Mouse (Mus musculus) megakaryocyte progenitor cell, adult 5-6 weeks (primary cell): ENCODE results near the gene Adcy1. TPM values are rescaled to one million over a fixed set of nuclear protein-coding genes. Genes with fewer than 3 reads are reported as not detected.

Source experiments
- ATAC-seq: replicated peaks from 2 replicates; pipeline ENCODE4 v1.8.0; 2016; ENCODE audit warnings: mild to moderate bottlenecking, moderate TSS enrichment, inconsistent platforms; ENCODE audit not compliant: poor library complexity
- total RNA-seq, 2 experiments: library from RNA; stranded (forward) in 1 of 2; stranded (reverse) in 1 of 2; fragments of 157-497, 149-512 nt in 1 of 2; fragments of 200-1000 nt in 1 of 2; gene quantifications; 2 replicates each; pipeline versions ENCODE4 v1.2.3 to v1.2.4; 2015 to 2017

Gene Adcy1
- total RNA-seq, 2 experiments from 2014 or later: not detected

DNA sequence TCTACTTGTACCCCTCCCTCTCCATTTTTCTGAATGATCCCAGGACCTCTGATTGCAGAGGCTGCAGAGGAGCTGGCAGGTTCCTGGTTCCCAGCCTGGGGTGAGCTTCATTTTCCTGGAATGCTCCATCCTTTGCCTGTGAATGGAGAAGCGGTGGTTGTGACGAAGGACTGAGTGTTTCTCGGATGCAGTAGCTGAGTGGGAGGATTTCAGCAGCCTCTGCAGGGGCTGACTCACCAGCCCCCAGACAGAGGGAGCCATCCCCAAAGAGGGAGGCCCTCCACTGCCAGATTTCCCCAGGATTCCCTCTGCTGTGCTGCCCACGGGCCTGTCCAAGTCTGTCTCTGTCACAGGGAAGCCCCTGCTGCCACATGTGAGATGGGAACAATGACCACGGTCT, 71.0 kb downstream of the Adcy1 start:
- no peak for ATAC-seq

DNA sequence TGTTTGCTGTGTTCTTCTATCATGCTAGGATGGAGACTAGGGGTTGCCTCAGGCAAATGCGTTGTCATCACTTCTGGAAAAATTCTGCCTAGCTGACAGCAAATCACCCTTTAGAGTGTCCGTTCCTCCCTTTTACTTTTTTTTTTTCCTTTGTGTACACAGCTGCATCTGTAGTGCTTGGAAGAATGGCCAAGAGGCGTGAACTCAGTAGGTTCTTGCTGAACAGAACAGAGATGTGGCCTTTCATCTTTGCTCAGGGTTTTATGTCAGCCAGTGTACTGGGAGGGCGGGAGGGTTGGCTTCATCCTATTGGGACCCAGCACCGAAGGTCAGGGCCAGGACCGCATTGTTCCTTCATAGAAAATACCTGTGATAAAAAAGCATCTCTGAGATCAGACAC, 72.0 kb downstream of the Adcy1 start:
- no peak for ATAC-seq

DNA sequence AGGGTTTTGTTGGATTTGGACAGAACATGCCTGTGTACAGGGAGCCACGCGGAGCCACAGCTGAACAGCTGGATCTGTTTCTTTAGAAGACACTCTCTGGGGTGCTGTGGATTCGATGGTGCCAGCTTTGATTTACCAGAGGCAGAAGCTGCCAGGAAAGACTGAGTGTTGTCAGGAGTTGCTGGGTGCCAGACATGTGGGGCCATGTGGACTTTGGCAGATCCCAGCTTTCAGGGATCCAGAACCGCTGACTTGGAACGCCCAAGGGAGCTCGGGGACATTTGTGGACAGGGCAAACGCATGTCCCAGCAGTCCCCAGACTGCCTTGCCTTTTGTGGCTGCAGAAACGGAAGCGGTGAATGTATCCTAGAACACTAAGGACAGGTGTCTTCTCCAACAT, 72.5 kb downstream of the Adcy1 start:
- no peak for ATAC-seq

DNA sequence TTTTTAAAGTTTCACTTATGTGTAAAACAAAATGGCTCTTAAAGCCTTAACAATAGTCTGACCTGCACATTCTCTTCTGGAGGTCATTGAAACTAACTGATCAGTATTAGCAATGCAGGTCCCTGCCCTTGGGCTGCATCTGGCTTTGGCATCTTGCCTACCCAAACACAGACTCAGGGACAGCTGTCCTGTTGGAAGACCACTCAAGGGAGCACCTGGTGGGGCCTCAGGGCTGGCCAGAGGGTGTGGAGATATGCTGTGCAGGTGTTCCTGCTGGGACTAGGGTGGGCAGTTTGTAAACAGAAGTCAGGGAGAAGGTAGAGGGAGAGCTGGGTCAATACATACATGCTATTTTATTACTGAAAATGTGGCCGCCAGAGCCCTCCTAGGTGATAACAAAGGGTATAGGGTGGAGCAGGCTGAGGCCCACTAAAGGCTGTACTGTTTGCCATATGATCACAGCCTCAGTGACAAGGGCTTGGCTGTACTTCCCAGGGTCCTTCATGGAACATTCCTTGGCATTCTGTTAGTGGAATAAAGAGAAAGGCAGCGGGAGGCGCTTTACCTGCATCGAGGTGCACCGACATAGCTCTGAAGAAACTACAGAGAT, 73.1 kb downstream of the Adcy1 start:
- ATAC-seq: no peak

DNA sequence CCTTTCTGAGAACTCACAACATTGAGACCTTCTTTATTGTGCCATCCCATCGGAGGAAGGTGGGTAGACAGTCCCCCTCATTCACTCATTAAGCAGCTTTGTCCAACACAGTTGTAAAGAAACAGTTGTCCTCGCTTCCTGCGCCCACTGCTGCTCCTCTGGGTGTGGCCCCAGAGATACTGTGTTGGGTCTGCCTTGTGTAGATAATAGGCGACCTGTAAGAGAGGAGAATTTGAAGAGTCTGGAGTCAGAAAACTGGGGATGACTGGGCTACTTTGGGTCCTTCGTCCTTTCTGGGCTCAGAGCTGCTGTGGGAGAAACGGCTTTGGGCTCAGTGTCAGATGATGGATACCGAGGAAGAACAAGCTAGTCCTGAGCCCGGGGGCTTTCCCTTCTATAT, 75.1 kb downstream of the Adcy1 start:
- no peak for ATAC-seq

DNA sequence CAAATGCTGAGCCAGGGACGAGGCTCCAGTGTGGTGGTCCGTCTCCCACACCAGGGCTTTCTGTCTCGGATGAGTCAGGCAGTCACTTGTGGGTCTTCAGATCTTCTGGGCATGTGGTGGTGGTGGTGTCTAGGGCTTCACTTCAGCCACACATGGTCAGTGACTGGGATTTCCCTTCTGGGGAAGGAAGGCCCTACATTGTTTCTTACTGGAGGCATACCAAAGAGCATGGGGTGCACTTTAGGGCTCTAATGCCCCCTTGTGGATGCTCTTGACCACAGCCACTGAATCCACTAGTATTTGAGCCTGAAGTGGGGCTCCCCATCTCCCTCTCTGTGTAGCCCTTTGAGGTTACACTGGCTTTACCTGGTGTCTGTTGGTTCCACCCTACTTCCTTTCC, 77.2 kb downstream of the Adcy1 start:
- ATAC-seq: 0 out of 2 replicates have a peak, but pooled peaks have one; percentile 34

DNA sequence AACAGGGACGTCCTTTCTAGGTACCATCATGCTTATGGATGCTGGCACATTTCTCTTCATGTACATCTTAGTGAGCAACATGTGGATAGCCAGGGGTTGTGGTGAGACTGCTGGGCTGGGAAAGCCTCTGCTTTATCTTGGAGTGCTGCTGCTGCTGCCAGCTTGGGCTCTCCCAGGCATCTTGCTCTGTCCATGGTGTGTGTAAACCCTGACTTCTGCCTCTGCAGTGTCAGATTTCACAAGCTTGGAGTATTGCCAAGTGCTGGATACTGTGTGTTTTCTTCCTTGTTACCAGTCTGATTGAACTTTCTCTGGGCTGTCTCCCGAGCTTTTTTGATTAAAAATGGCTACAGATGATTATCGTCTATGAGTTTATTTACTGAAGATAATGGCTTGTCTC, 79.4 kb downstream of the Adcy1 start:
- no peak for ATAC-seq

DNA sequence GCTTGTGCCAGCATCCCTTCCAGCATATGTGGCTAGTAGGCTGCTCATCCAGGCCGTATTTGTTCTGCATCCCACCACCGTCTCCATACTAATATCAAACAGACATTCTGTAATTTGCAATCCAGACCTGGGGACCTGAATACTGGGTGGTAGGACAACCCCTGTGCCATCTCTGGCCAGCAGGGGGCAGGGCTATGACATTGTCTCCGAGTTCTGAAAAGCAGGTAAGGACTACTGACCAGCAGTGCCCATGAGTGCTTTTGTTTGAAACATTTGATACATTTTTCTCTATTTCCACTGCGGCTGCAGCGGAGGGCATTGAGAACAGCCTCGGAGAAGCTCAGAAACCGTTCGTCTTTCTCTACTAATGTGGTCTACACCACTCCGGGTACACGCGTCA, 81.1 kb downstream of the Adcy1 start:
- ATAC-seq: no peak

DNA sequence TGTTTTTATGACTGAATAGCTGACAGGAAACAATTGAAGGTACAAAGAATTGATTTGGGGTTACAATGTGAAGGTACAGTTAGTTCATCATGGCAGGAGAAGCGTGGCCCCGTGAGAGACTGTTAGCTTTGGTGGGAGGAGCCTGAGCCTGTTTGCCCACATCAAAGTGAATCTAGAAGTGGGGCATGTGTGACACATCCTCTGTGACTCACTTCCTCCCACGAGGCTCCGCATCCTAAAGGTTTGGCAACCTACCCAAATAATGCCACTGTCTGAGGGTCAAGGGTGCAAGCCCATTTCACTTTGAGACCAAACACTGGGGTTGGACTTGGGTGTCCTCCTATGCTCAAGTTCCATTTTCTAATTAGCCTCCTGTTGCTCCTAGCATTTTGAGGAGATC, 81.9 kb downstream of the Adcy1 start:
- 0 out of 2 replicates have a peak, but pooled peaks have one; percentile 44 for ATAC-seq

DNA sequence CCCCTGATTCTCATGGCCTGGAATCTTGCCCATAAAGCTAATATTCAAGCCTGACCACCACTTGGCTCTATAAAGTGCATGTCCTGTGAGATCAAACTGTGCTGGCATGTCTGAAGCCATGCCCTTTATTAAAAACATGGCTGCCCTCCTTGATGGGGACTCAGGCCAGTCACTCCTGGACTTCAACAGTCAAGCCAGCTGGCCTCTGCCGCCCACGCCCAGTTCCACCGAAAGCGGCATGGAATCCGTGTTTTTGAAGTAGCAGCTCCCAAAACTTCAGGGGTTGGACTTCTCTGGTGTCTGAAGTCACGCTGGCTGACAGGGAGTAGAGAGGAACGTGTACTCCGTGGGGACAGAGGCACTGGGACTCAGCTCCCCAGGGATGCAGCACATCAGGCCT, 84.2 kb downstream of the Adcy1 start:
- ATAC-seq: no peak

DNA sequence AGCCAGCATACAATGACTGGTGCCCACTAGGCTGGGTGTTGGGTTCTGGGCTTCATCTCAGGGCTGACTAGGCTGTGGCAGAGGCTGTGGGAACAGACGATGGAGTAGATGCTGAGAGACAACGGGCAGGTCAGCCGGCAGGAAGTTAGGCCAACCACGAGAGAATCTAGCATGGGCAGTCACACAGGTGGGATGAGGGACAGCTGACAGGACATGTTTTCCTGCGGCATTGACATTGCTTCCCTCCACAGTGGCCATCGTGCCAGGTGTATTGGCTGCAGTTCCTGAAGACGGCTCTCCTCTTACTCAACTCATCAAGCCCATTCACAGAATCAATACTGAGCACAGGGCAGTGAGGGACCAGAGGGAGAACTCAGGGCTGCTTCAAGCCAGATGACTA, 84.7 kb downstream of the Adcy1 start:
- no peak for ATAC-seq

DNA sequence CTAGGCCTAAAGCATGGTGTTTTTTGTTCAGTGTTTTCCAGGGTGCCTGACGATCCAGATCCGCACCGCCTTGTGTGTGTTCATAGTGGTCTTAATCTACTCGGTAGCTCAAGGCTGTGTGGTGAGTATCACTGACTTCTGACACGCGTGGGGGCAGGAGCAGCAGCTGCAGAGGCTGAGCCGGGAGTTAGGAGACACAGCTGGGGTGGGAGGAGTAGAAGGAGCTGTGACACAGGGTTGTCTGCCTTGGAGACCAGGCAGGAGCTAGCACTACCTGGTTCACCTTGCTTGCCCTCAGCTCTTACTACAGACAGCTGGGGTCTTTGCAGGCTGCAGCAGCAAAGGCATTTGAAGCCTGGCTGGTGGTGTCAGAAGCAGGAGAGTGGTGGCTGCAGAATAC, 86.2 kb downstream of the Adcy1 start:
- no peak for ATAC-seq

DNA sequence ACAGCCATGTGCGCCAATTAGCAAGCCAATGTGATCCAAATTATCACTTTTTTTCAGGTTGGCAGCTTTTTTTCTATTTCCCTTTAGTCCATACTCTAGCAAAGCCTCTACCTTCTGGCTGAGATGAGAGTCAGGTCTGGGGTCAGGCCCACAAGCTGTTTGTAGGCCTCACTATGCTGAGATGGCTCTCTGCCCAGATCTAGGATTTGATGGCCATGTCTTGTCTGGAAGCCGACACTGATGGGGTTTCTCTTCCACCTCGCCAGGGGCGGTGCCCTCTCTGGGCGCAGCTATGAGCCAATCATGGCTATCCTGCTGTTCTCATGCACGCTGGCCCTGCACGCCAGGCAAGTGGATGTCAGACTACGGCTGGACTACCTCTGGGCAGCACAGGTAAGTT, 87.2 kb downstream of the Adcy1 start:
- no peak for ATAC-seq

DNA sequence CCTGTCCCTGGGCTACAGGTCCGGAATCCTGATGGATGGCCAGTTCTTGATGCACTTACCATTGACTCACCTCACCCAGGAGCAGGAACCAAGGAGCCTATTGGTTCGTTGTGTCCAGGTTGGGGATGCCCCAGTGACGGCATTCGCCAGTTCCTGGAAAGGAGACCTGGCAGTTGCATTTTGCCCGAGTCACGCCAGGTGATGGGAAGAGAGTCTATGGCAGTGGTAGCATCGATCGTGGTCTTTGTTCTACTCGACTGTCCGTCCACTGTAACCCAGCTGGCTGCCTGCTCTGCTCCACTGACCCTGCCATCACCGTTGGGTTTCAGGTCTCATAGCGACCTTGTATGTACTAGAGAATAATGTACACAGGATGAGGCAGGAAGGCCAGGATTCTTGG, 89.1 kb downstream of the Adcy1 start:
- no peak for ATAC-seq

DNA sequence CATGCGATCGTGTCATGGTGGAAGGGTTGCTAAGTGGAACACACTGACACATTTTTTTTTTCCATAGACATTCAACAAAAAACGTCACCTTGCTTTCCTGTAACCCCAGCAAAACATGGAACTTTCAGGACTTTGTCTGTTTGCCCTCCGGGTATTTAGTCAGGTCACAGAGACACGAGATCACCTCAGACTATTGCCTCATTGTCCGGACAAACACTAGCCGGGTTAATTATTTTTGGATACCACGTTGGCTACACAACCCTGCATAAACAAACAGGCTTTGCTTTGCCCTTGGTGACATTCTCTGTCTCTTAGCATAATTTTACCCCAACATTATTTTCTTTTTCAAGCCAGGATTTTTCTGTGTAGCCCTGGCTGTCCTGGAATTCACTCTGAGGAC, 89.8 kb downstream of the Adcy1 start:
- no peak for ATAC-seq

DNA sequence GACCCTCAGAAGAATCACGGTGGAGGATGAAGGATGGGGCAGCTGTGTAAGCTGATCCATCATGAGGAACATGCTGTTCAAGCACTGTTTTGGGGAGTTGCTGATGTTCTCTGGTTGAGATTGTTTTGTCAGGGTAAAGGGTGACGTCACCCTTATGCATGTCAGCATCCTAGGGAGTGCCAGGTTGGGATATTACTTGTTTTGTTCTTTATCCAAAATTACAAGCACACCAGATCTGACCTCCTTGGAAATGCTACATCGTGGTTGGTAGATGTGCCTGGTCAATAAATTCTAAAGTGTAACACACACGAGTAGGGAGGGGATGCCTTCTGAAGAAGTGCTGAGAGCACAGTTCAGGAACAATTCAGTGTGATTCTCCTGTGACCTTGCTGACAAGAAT, 93.1 kb downstream of the Adcy1 start:
- no peak for ATAC-seq

DNA sequence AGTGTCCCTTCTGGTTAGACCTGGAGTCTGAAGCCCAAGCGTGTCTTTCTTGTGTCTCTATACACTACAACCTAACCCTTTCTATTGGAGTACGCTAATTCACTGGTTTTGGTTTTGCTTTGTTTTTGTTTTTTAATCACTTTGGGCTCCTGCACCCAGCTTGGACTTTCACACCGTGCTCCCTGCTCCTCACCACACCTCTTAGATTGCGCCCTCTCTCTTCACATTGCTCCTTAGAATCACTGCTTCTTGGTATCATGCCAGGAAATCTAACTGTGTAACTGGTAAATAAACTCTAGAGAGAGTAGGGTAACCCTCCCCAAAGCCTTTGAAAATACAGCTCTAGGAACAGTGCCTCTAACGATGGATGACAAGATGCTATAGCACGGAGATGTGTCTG, 94.9 kb downstream of the Adcy1 start:
- ATAC-seq: no peak

DNA sequence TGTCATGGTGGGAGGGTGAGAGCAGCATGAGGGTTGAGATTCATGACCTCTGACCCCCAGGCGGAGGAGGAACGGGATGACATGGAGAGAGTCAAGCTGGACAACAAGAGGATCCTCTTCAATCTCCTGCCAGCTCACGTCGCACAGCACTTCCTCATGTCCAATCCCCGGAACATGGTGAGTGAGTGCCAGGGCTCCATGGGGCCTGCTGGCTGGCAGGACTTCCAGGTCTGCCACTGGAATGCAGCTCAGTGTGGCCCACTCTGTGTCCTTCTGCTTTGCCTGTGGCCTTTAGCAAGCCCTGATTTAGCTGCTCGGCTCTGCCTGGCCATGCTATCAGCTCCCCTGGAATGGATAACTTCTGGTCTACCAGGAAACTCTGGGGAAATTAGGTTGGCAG, 96.9 kb downstream of the Adcy1 start:
- ATAC-seq: no peak

DNA sequence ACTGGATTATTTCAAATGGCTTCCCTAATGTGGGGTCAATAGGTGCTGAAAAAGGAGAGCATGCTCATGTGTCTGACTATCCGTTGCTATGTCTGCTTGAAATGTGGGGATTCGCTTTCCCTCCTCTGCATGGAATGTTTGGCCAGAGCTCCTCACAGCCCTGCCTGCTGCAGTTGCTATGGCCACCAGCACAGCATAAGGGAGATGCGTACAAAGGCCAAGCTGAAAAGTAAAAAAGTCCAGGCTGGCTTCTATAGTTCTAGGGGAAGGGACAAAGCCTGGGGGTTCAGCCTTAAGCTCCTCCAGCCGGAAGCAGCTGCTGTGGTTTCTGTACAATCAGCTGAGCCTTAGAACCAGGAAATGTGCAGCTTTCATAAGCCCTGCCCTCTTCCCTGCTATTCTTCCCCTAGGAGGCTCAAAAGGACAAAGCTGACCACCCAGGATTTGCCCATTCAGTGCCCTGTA, 97.4 kb downstream of the Adcy1 start:
- ATAC-seq: no peak

DNA sequence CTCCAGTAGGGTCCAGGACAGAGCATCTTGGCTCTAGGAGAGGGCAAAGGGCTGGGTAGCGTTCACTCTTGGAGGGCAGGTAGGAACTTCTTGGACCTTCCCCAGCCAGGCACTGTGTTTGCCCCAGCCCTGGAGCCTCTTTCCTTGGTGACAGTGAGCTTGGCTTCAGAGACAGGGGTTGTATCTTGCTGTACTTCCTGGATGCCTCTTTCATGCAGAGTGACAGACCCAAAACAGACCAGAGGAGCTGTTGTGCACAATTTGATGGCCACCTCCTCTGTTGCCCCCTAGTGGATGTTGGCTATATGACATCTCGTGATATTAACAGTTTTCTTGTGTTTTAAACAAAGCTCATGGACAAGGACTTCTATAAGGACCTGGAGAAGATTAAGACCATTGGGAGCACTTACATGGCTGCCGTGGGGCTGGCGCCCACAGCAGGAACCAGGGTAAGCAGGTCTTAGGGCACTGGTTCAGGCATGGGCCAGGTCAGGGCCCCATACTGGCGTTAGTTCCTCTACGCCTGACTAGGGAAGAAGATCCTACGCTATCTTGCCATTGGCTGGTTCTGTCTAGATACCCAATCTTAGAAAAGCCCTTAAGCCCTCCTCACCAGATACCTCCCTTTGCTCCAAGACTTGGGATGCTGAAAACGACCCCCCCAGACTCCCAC, 98.3 kb downstream of the Adcy1 start:
- peak; percentile 65 for ATAC-seq

DNA sequence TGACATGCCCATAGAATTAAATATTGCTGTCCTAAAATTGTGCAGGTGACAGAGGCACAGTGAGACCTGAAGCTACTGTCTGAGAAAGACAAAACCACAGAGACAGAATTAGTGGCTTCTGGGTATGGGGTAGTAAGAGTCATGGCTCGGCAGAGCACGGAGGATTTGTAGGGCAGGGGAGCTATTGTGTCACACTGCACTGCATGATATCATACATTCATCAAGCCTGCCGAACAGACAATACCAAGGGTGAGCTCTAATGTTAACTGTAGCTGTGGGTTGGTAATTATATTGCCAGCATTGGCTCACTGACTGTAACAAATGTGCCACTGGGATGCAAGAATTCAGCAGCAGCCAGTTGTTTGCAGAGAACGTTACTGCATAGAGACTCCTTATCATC, 101.1 kb downstream of the Adcy1 start:
- ATAC-seq: no peak

DNA sequence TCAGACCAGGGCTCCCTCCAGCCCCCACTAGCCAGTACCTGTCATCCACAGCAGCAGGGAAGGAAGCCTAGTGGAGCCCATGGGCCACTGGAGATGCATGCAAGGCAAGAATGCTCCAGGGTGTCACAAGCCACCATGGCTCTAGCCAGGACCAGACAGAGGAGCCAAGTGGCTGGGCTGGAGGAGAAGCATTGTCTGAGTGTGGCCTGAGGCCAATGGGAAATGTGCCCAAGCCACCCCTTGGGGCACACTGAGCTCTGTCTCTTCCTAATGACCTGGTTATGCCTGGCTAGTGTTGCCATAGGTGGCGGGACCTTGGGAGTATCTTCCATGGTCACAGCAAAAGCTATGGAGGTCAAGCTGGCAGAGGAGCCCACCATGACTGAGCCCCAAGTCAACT, 106.4 kb downstream of the Adcy1 start:
- no peak for ATAC-seq

DNA sequence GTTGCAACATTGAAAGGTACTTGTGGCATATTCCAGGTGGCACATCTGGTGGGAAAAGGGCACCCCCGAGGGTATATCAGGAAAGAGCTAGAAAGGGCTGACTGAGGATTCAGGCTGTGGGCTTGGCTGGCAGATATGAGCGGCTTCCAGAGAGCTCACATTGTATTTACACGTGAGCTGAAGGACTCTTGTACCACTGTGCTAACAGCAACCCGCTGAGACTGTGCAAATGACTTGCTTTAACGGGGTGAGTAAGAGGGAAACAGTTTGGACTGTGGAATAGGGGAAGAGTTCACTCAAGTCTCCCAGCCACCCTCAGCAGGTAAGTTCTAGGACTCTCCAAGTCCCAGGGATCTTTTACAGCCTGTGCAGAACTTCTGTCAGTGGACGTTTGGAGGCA, 110.4 kb downstream of the Adcy1 start:
- ATAC-seq: no peak
